Comparison of ENCODE assay signal across 8 mouse cellular contexts in genomic region chr12:91418791-91419190, GRCm38 (mm10). TPM values are rescaled to one million over a fixed set of nuclear protein-coding genes. Genes with fewer than 3 reads are reported as not detected.
A peak's percentile ranks its signal among the peaks of the same experiment; 100 is the strongest.
DNase-seq lines count a peak whose midpoint lies in the region; ATAC-seq and TF ChIP-seq lines count a peak whose summit lies in the region.

No protein-coding gene starts in this region.

- H3K27ac ChIP-seq in midbrain, postnatal 0 days (ENCODE audit: low read depth, low read length) = no peak overlapping the region

- no peak overlapping the region for H3K4me2 ChIP-seq in midbrain, postnatal 0 days (ENCODE audit: low read depth, low read length, poor library complexity, severe bottlenecking)

- H3K27me3 ChIP-seq in E14TG2a.4 (ENCODE audit: insufficient read depth, low read length) = peaks cover 5% of the 10 kb centered on the region; the same call in 1 of the 2 replicates
- H3K27me3 ChIP-seq in midbrain, postnatal 0 days (ENCODE audit: insufficient read depth, low read length) = no peaks in the 10 kb centered on the region

- WGBS in midbrain, postnatal 0 days = 52% methylated on average over 7 of the region's 7 CpGs

- no peak for ATAC-seq in frontal cortex, adult (ENCODE audit: low TSS enrichment)
- no peak for ATAC-seq in midbrain, postnatal 0 days (ENCODE audit: low FRiP score)

- H3K9ac ChIP-seq in midbrain, postnatal 0 days (replicated peaks; ENCODE audit: low read length, poor library complexity, severe bottlenecking) = no peak overlapping the region

- H3K36me3 ChIP-seq in E14TG2a.4 (ENCODE audit: insufficient read depth, low read length) = no peaks in the 10 kb centered on the region
- H3K36me3 ChIP-seq in midbrain, postnatal 0 days (ENCODE audit: insufficient read depth, low read length) = no peaks in the 10 kb centered on the region

- no peaks in the 10 kb centered on the region for H3K9me3 ChIP-seq in E14TG2a.4 (ENCODE audit: low read length)
- no peaks in the 10 kb centered on the region for H3K9me3 ChIP-seq in midbrain, postnatal 0 days (ENCODE audit: low read length)

- H3K4me1 ChIP-seq in E14TG2a.4 (replicated peaks; ENCODE audit: low read depth, low read length) = no peaks in the 10 kb centered on the region
- H3K4me1 ChIP-seq in midbrain, postnatal 0 days (ENCODE audit: insufficient read depth, low read length) = no peaks in the 10 kb centered on the region

- TF ChIP-seq CTCF in E14TG2a.4 (conservative IDR thresholded peaks at IDR 0.05; ENCODE audit: low read length) = peak; percentile 87
- peak; percentile 68 for TF ChIP-seq CTCF in midbrain, postnatal 0 days (IDR thresholded peaks at IDR 0.05)

- intact Hi-C loops in gastrocnemius, postnatal 14 days (cut with DNase I; ENCODE audit: low total_unique reads) = no loop called here

- no peak overlapping the region for H3K4me3 ChIP-seq in E14TG2a.4 (replicated peaks; ENCODE audit: low read length)
- H3K4me3 ChIP-seq in midbrain, postnatal 0 days (ENCODE audit: low read depth, low read length) = no peak overlapping the region

- DNase-seq in frontal cortex, postnatal 14 days (ENCODE audit: low spot score in 2 of 2) = peak; percentile 13 to 43
- peak; percentile 57 for DNase-seq in c-Kit-positive CD71-negative TER-119-negative erythroid progenitor cells, embryonic 14.5 days (ENCODE audit: low read depth)
- DNase-seq in gastrocnemius, postnatal 14 days = peak; percentile 49
- peak; percentile 50 to 62 for DNase-seq in layer of hippocampus, postnatal 14 days (ENCODE audit: low spot score in 2 of 2)
- peak; percentile 46 for DNase-seq in midbrain, postnatal 0 days (ENCODE audit: low spot score)
- peak; percentile 67 for DNase-seq in thymus, postnatal 0 days (ENCODE audit: low spot score)

RNA-seq across cellular contexts. Expression of gene Tshr, which starts 34.4 kb away (rescaled TPM):
- total RNA-seq in gastrocnemius, postnatal 14 days (2021) = 1 to 10 TPM in 1 of 2 experiments, under 1 TPM in 1; 0.40 to 1.0 TPM
- total RNA-seq in layer of hippocampus, postnatal 14 days (2021) = under 1 TPM; 0.14 to 0.19 TPM
- total RNA-seq in midbrain, postnatal 0 days (2014; rRNA removed) = 0.55 and 0.57 TPM in 2 replicates
- 0.50 and 0.53 TPM in 2 replicates for polyA plus RNA-seq in midbrain, postnatal 0 days (2015; fragmentation: Nextera tagmentation; extraction: Ambion mirVana)
- polyA plus RNA-seq in thymus, postnatal 0 days (2015; fragmentation: Nextera tagmentation; extraction: Ambion mirVana) = 0.08 TPM in 1 of 2 replicates, not detected in the other

RNA-seq across cellular contexts. Expression of gene Cep128, which starts 34.6 kb away (rescaled TPM):
- 1 to 10 TPM; 1.4 to 1.6 TPM for total RNA-seq in gastrocnemius, postnatal 14 days (2021)
- total RNA-seq in layer of hippocampus, postnatal 14 days (2021) = 1 to 10 TPM; 6.2 to 6.4 TPM
- 8.4 and 11.4 TPM in 2 replicates for total RNA-seq in midbrain, postnatal 0 days (2014; rRNA removed)
- polyA plus RNA-seq in midbrain, postnatal 0 days (2015; fragmentation: Nextera tagmentation; extraction: Ambion mirVana) = 3.0 and 3.3 TPM in 2 replicates
- 8.1 and 8.8 TPM in 2 replicates for polyA plus RNA-seq in thymus, postnatal 0 days (2015; fragmentation: Nextera tagmentation; extraction: Ambion mirVana)
